In the genomic region with DNA sequence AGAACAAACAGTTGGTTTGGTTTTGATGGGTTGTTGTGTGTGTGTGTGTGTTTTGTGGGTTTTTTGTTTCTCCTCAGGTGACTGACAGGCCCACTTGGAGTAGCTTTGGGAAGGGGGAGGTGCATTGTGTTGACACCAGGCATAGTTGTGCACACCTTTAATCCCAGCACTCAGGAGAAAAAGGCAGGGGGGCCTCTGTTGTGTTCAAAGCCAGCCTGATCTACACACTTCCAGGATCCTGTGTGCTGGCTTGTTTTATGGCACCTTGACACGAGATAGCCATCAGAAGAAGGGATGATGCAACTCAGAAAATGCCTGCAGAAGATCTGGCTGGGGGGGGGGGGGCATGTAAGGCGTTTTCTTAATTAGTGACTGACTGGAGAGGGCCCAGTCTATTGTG, we compare ENCODE assay signal across 18 mouse cellular contexts. TPM values are rescaled to one million over a fixed set of nuclear protein-coding genes. Genes with fewer than 3 reads are reported as not detected.
DNase-seq lines count a peak whose midpoint lies in the region; ATAC-seq and TF ChIP-seq lines count a peak whose summit lies in the region.
"Had no signal": no experiment of that assay in that cellular context is flagged by ENCODE, and none has a peak within 500 bp of the region (broad histone marks: within the 10 kb centered on the region; RNA-seq: fewer than 3 reads in every experiment).

No protein-coding gene starts in this region.

- H3ac ChIP-seq in myocyte (ENCODE audit: control insufficient read depth, insufficient read length) = no peak overlapping the region

- peaks cover 34% of the 10 kb centered on the region for H3K4me1 ChIP-seq in forebrain, embryonic 13.5 days
- H3K4me1 ChIP-seq in forebrain, embryonic 14.5 days (ENCODE audit: control insufficient read depth, insufficient read depth, low read length) = peaks cover 28% of the 10 kb centered on the region
- H3K4me1 ChIP-seq in midbrain, embryonic 11.5 days (ENCODE audit: control insufficient read depth, insufficient read depth, low read length) = peaks cover 24% of the 10 kb centered on the region
- peaks cover 35% of the 10 kb centered on the region for H3K4me1 ChIP-seq in midbrain, embryonic 15.5 days
- peaks cover 29% of the 10 kb centered on the region for H3K4me1 ChIP-seq in intestine, embryonic 16.5 days (ENCODE audit: control insufficient read depth, insufficient read depth, low read length)

- TF ChIP-seq POLR2A in myocyte (IDR thresholded peaks at IDR 0.05; ENCODE audit: insufficient read length, low read depth) = no peak

- no peak overlapping the region for H3K4me3 ChIP-seq in forebrain, embryonic 13.5 days
- no peak overlapping the region for H3K4me3 ChIP-seq in forebrain, embryonic 14.5 days (ENCODE audit: low read depth, low read length)
- H3K4me3 ChIP-seq in midbrain, embryonic 11.5 days (ENCODE audit: low read depth, low read length) = no peak overlapping the region
- H3K4me3 ChIP-seq in midbrain, embryonic 15.5 days = no peak overlapping the region
- H3K4me3 ChIP-seq in intestine, embryonic 16.5 days (ENCODE audit: low read length) = peak overlapping the region; percentile 61; the same call in 1 of the 2 replicates
- peak overlapping the region; percentile 78 for H3K4me3 ChIP-seq in myocyte

- peak overlapping the region; percentile 96; the same call in 1 of the 2 replicates for H3K4me2 ChIP-seq in forebrain, embryonic 13.5 days
- no peak overlapping the region for H3K4me2 ChIP-seq in forebrain, embryonic 14.5 days (ENCODE audit: low read length)
- no peak overlapping the region for H3K4me2 ChIP-seq in midbrain, embryonic 11.5 days
- no peak overlapping the region for H3K4me2 ChIP-seq in midbrain, embryonic 15.5 days
- H3K4me2 ChIP-seq in intestine, embryonic 16.5 days (ENCODE audit: low read depth, low read length) = peak overlapping the region; percentile 82; the same call in 1 of the 2 replicates
- peak overlapping the region; percentile 78 for H3K4me2 ChIP-seq in myocyte (ENCODE audit: low read depth)

- no peak overlapping the region for H3K27ac ChIP-seq in forebrain, embryonic 13.5 days
- no peak overlapping the region for H3K27ac ChIP-seq in forebrain, embryonic 14.5 days (ENCODE audit: low read depth, low read length)
- no peak overlapping the region for H3K27ac ChIP-seq in midbrain, embryonic 11.5 days (ENCODE audit: low read depth, low read length)
- H3K27ac ChIP-seq in midbrain, embryonic 15.5 days = no peak overlapping the region
- H3K27ac ChIP-seq in intestine, embryonic 16.5 days (ENCODE audit: low read length) = 0 out of 2 replicates have a peak overlapping the region, but pooled peaks have one; percentile 34

- ATAC-seq in forebrain, embryonic 13.5 days = no peak
- ATAC-seq in forebrain, embryonic 14.5 days = no peak
- no peak for ATAC-seq in midbrain, embryonic 11.5 days (ENCODE audit: low FRiP score)
- no peak for ATAC-seq in midbrain, embryonic 15.5 days (replicated peaks)
- no peak for ATAC-seq in intestine, embryonic 16.5 days
- ATAC-seq: forebrain, postnatal 0 days had no signal

- 64% methylated on average over 2 of the region's 2 CpGs for whole genome bisulfite sequencing in forebrain, embryonic 13.5 days
- 67% methylated on average over 2 of the region's 2 CpGs for WGBS in forebrain, embryonic 14.5 days
- 73% methylated on average over 2 of the region's 2 CpGs for WGBS in midbrain, embryonic 11.5 days
- 78% methylated on average over 2 of the region's 2 CpGs for WGBS in midbrain, embryonic 15.5 days
- 34% methylated on average over 2 of the region's 2 CpGs for WGBS in intestine, embryonic 16.5 days

- intact Hi-C loops in left cerebral cortex, postnatal 25 days (cut with DNase I) = no loop called here

- peaks cover 23% of the 10 kb centered on the region for H3K36me3 ChIP-seq in forebrain, embryonic 13.5 days (ENCODE audit: poor library complexity, severe bottlenecking)
- peaks cover 21% of the 10 kb centered on the region for H3K36me3 ChIP-seq in forebrain, embryonic 14.5 days (ENCODE audit: control insufficient read depth, insufficient read depth, low read length)
- peaks cover 16% of the 10 kb centered on the region for H3K36me3 ChIP-seq in midbrain, embryonic 11.5 days (ENCODE audit: control insufficient read depth, insufficient read depth, low read length)
- H3K36me3 ChIP-seq in midbrain, embryonic 15.5 days (replicated peaks) = 0 out of 2 replicates have a peak, but pooled peaks cover 5% of the 10 kb centered on the region
- H3K36me3 ChIP-seq in intestine, embryonic 16.5 days (ENCODE audit: control insufficient read depth, insufficient read depth, low read length) = peaks cover 2% of the 10 kb centered on the region; the same call in 1 of the 2 replicates
- H3K36me3 ChIP-seq in myocyte (ENCODE audit: control insufficient read depth, insufficient read depth) = peaks cover 17% of the 10 kb centered on the region

- no peaks in the 10 kb centered on the region for H3K9me3 ChIP-seq in forebrain, embryonic 13.5 days (replicated peaks)
- no peaks in the 10 kb centered on the region for H3K9me3 ChIP-seq in forebrain, embryonic 14.5 days (replicated peaks; ENCODE audit: control insufficient read depth, low read length)
- H3K9me3 ChIP-seq in midbrain, embryonic 11.5 days (ENCODE audit: control insufficient read depth, low read length) = no peaks in the 10 kb centered on the region
- no peaks in the 10 kb centered on the region for H3K9me3 ChIP-seq in midbrain, embryonic 15.5 days
- no peaks in the 10 kb centered on the region for H3K9me3 ChIP-seq in intestine, embryonic 16.5 days (ENCODE audit: control insufficient read depth, low read length)
- H3K9me3 ChIP-seq: midbrain, embryonic 10.5 days had no signal

- peaks cover 33% of the 10 kb centered on the region for H3K79me2 ChIP-seq in myocyte (ENCODE audit: control insufficient read depth, insufficient read depth)

- no peak for DNase-seq in forebrain, embryonic 14.5 days (ENCODE audit: low spot score)
- peak; percentile 51 for DNase-seq in midbrain, embryonic 11.5 days (ENCODE audit: low spot score, missing footprints)
- DNase-seq in left cerebral cortex, postnatal 25 days (ENCODE audit: low spot score in 2 of 2) = no peak
- DNase-seq in adrenal gland, postnatal 25 days = no peak
- DNase-seq: cerebellum, adult 2 months; embryo, embryonic 11 days; forebrain, postnatal 0 days; gastrocnemius, postnatal 36 days; heart, postnatal 10 days; kidney, adult 18-20 months; lung, adult 2 months; right cerebral cortex, adult 18-20 months; thymus, adult 18-20 months had no signal

- no peak overlapping the region for H3K9ac ChIP-seq in forebrain, embryonic 13.5 days
- no peak overlapping the region for H3K9ac ChIP-seq in forebrain, embryonic 14.5 days (ENCODE audit: low read length)
- H3K9ac ChIP-seq in midbrain, embryonic 11.5 days (ENCODE audit: low read length) = no peak overlapping the region
- no peak overlapping the region for H3K9ac ChIP-seq in midbrain, embryonic 15.5 days
- H3K9ac ChIP-seq in intestine, embryonic 16.5 days (ENCODE audit: low read depth, low read length) = no peak overlapping the region

- H3K27me3 ChIP-seq in forebrain, embryonic 13.5 days = no peaks in the 10 kb centered on the region
- no peaks in the 10 kb centered on the region for H3K27me3 ChIP-seq in forebrain, embryonic 14.5 days (replicated peaks; ENCODE audit: control insufficient read depth, insufficient read depth, low read length)
- no peaks in the 10 kb centered on the region for H3K27me3 ChIP-seq in midbrain, embryonic 11.5 days (ENCODE audit: control insufficient read depth, insufficient read depth, low read length)
- H3K27me3 ChIP-seq in midbrain, embryonic 15.5 days (replicated peaks) = no peaks in the 10 kb centered on the region
- no peaks in the 10 kb centered on the region for H3K27me3 ChIP-seq in intestine, embryonic 16.5 days (replicated peaks; ENCODE audit: control insufficient read depth, insufficient read depth, low read length)
- H3K27me3 ChIP-seq in myocyte (ENCODE audit: control insufficient read depth, insufficient read depth, insufficient read length) = no peaks in the 10 kb centered on the region

TF ChIP-seq in myocyte, 11 proteins besides CTCF, POLR2A, EP300 and RAD21:
- TF ChIP-seq TCF3 (IDR thresholded peaks at IDR 0.05; ENCODE audit: insufficient read length, low read depth) = no peak
- no peak for TF ChIP-seq POLR2AphosphoS2 (IDR thresholded peaks at IDR 0.05; ENCODE audit: insufficient read length, low read depth)
- TF ChIP-seq USF1 (IDR thresholded peaks at IDR 0.05; ENCODE audit: low read depth) = no peak
- TF ChIP-seq MAX (IDR thresholded peaks at IDR 0.05; ENCODE audit: low read depth) = no peak
- TF ChIP-seq MYOD1 (IDR thresholded peaks at IDR 0.05; ENCODE audit: control insufficient read depth in 1 of 3, insufficient read length in 2 of 3, low read depth in 2 of 3) = no peak
- TF ChIP-seq REST (IDR thresholded peaks at IDR 0.05; ENCODE audit: insufficient read depth, insufficient read length) = no peak
- TF ChIP-seq CEBPB (IDR thresholded peaks at IDR 0.05; ENCODE audit: insufficient read depth, poor library complexity, severe bottlenecking) = no peak
- TF ChIP-seq E2F4 (IDR thresholded peaks at IDR 0.05; ENCODE audit: insufficient read depth) = no peak
- no peak for TF ChIP-seq MYOG (IDR thresholded peaks at IDR 0.05; ENCODE audit: control insufficient read depth in 1 of 3, insufficient read depth in 1 of 3, insufficient read length in 2 of 3, low read depth in 2 of 3)
- no peak for TF ChIP-seq TCF12 (IDR thresholded peaks at IDR 0.05; ENCODE audit: insufficient read depth, poor library complexity, severe bottlenecking)
- no peak for TF ChIP-seq SRF (IDR thresholded peaks at IDR 0.05; ENCODE audit: control insufficient read depth, insufficient read length, low read depth)

RNA-seq across cellular contexts. Expression of a gene that starts 14.9 kb away (rescaled TPM):
- 76.7 and 78.0 TPM in 2 replicates for polyA plus RNA-seq in forebrain, embryonic 13.5 days (2015; fragmentation: Nextera tagmentation; extraction: Ambion mirVana)
- 64.5 and 71.3 TPM in 2 replicates for polyA plus RNA-seq in forebrain, embryonic 14.5 days (2014; fragmentation: Nextera tagmentation; extraction: Ambion mirVana)
- 92.2 and 100 TPM in 2 replicates for polyA plus RNA-seq in midbrain, embryonic 11.5 days (2014; fragmentation: Nextera tagmentation; extraction: Ambion mirVana)
- 101 and 102 TPM in 2 replicates for polyA plus RNA-seq in midbrain, embryonic 15.5 days (2015; fragmentation: Nextera tagmentation; extraction: Ambion mirVana)
- 183 and 215 TPM in 2 replicates for polyA plus RNA-seq in intestine, embryonic 16.5 days (2015; fragmentation: Nextera tagmentation; extraction: Ambion mirVana)
- polyA plus RNA-seq in myocyte (2012; fragmentation: generic; extraction: Trizol) = 168 TPM
- 100 to 1,000 TPM; 108 to 112 TPM for total RNA-seq in left cerebral cortex, postnatal 25 days (2021)
- 156 and 198 TPM in 2 replicates for total RNA-seq in adrenal gland, postnatal 25 days (2021)

Comparison
In these comparisons a context has a peak if more than half of its experiments do, and no peak if none do; other contexts are left out.
1. H3K4me2 ChIP-seq: peak in forebrain, embryonic 13.5 days (single experiment), intestine, embryonic 16.5 days (single experiment) and myocyte (single experiment); none in forebrain, embryonic 14.5 days (single experiment), midbrain, embryonic 11.5 days (single experiment) and midbrain, embryonic 15.5 days (single experiment).
2. H3K4me3 ChIP-seq: peak in intestine, embryonic 16.5 days (single experiment) and myocyte (single experiment); none in forebrain, embryonic 13.5 days (single experiment), forebrain, embryonic 14.5 days (single experiment), midbrain, embryonic 11.5 days (single experiment) and midbrain, embryonic 15.5 days (single experiment).